In the genomic region with DNA sequence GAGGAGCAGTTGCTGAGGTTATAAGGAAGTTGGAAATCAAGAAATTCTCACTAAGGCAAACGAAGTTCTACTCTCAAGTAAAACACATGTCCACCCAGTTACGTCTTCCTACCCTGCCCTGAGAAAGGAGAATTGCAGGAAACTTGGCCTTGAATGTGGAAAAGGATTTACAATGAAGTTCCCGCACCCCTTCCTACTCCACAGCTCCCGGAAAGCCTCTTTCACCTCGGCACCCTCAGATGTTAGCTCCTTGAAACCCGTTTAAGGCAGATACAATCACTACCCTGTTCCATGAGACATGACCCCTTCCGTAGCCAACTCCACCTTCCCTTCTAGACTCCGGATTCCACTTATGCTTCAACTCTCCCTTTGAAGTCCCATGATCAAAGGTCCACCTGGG, we compare ENCODE assay signal across 17 mouse cellular contexts. TPM values are rescaled to one million over a fixed set of nuclear protein-coding genes. Genes with fewer than 3 reads are reported as not detected.
DNase-seq lines count a peak whose midpoint lies in the region; ATAC-seq and TF ChIP-seq lines count a peak whose summit lies in the region.
"Had no signal": no experiment of that assay in that cellular context is flagged by ENCODE, and none has a peak within 500 bp of the region (broad histone marks: within the 10 kb centered on the region; RNA-seq: fewer than 3 reads in every experiment).

No protein-coding gene starts in this region.

- 77% methylated on average over 8 of the region's 8 CpGs for WGBS in embryonic facial prominence, embryonic 14.5 days
- WGBS in embryonic facial prominence, embryonic 10.5 days, result 86% methylated on average over 8 of the region's 8 CpGs
- 84% methylated on average over 8 of the region's 8 CpGs for WGBS in hindbrain, embryonic 14.5 days
- 80% methylated on average over 8 of the region's 8 CpGs for WGBS in hindbrain, postnatal 0 days
- 76% methylated on average over 8 of the region's 8 CpGs for WGBS in limb, embryonic 15.5 days
- WGBS in limb, embryonic 10.5 days, result 84% methylated on average over 8 of the region's 8 CpGs
- WGBS in intestine, postnatal 0 days, result 53% methylated on average over 8 of the region's 8 CpGs

- no peak for DNase-seq in embryonic facial prominence, embryonic 14.5 days (ENCODE audit: low spot score)
- no peak for DNase-seq in embryonic facial prominence, embryonic 10.5 days (ENCODE audit: low spot score)
- DNase-seq in hindbrain, embryonic 14.5 days (ENCODE audit: low spot score), result no peak
- no peak for DNase-seq in hindbrain, postnatal 0 days (ENCODE audit: low spot score)
- DNase-seq in limb, embryonic 10.5 days (ENCODE audit: low spot score), result no peak
- DNase-seq in right cerebral cortex, postnatal 25 days, result no peak
- DNase-seq: cerebellum, adult 8-10 months; gastrocnemius, postnatal 25 days; thymus, postnatal 14 days had no signal

- no peak overlapping the region for H3K4me3 ChIP-seq in embryonic facial prominence, embryonic 14.5 days (ENCODE audit: low read depth, low read length)
- no peak overlapping the region for H3K4me3 ChIP-seq in embryonic facial prominence, embryonic 10.5 days
- no peak overlapping the region for H3K4me3 ChIP-seq in hindbrain, embryonic 14.5 days (replicated peaks; ENCODE audit: low read length)
- H3K4me3 ChIP-seq in hindbrain, postnatal 0 days (ENCODE audit: low read length), result no peak overlapping the region
- H3K4me3 ChIP-seq in limb, embryonic 15.5 days, result no peak overlapping the region
- H3K4me3 ChIP-seq in limb, embryonic 10.5 days, result no peak overlapping the region
- no peak overlapping the region for H3K4me3 ChIP-seq in intestine, postnatal 0 days (ENCODE audit: low read depth, low read length)
- H3K4me3 ChIP-seq: erythroblast, embryonic 14.5 days; forebrain, embryonic 13.5 days; heart, embryonic 13.5 days; hindbrain, embryonic 10.5 days; liver, embryonic 15.5 days; midbrain, embryonic 12.5 days had no signal

- H3K9ac ChIP-seq in embryonic facial prominence, embryonic 14.5 days (ENCODE audit: low read depth, low read length), result no peak overlapping the region
- no peak overlapping the region for H3K9ac ChIP-seq in hindbrain, embryonic 14.5 days
- no peak overlapping the region for H3K9ac ChIP-seq in hindbrain, postnatal 0 days (replicated peaks; ENCODE audit: low read length)
- no peak overlapping the region for H3K9ac ChIP-seq in limb, embryonic 15.5 days
- no peak overlapping the region for H3K9ac ChIP-seq in intestine, postnatal 0 days (ENCODE audit: low read depth, low read length)
- H3K9ac ChIP-seq: forebrain, embryonic 13.5 days; heart, embryonic 13.5 days; liver, embryonic 15.5 days; midbrain, embryonic 12.5 days had no signal

- no peak for ATAC-seq in embryonic facial prominence, embryonic 14.5 days (ENCODE audit: low read depth)
- no peak for ATAC-seq in hindbrain, embryonic 14.5 days (ENCODE audit: low FRiP score)
- no peak for ATAC-seq in hindbrain, postnatal 0 days
- no peak for ATAC-seq in limb, embryonic 15.5 days (ENCODE audit: insufficient number of reproducible peaks, low FRiP score, low TSS enrichment, low read depth)
- no peak for ATAC-seq in intestine, postnatal 0 days
- ATAC-seq: forebrain, embryonic 13.5 days had no signal

- no peak for TF ChIP-seq CTCF in hindbrain, postnatal 0 days (IDR thresholded peaks at IDR 0.05; ENCODE audit: low read depth)
- no peak for TF ChIP-seq CTCF in intestine, postnatal 0 days (IDR thresholded peaks at IDR 0.05; ENCODE audit: low read depth)

- no peaks in the 10 kb centered on the region for H3K27me3 ChIP-seq in embryonic facial prominence, embryonic 14.5 days (replicated peaks; ENCODE audit: control insufficient read depth, insufficient read depth, low read length)
- no peaks in the 10 kb centered on the region for H3K27me3 ChIP-seq in embryonic facial prominence, embryonic 10.5 days (replicated peaks; ENCODE audit: low read depth, poor library complexity, severe bottlenecking)
- H3K27me3 ChIP-seq in hindbrain, embryonic 14.5 days (ENCODE audit: control insufficient read depth, insufficient read depth, low read length), result no peaks in the 10 kb centered on the region
- H3K27me3 ChIP-seq in hindbrain, postnatal 0 days (ENCODE audit: insufficient read depth, low read length), result no peaks in the 10 kb centered on the region
- no peaks in the 10 kb centered on the region for H3K27me3 ChIP-seq in limb, embryonic 15.5 days
- no peaks in the 10 kb centered on the region for H3K27me3 ChIP-seq in limb, embryonic 10.5 days (ENCODE audit: low read depth, poor library complexity, severe bottlenecking)
- no peaks in the 10 kb centered on the region for H3K27me3 ChIP-seq in intestine, postnatal 0 days (replicated peaks; ENCODE audit: control insufficient read depth, insufficient read depth, low read length)
- H3K27me3 ChIP-seq: forebrain, embryonic 13.5 days; heart, embryonic 13.5 days; liver, embryonic 15.5 days; midbrain, embryonic 12.5 days had no signal

- no peaks in the 10 kb centered on the region for H3K36me3 ChIP-seq in embryonic facial prominence, embryonic 14.5 days (ENCODE audit: control insufficient read depth, insufficient read depth, low read length)
- no peaks in the 10 kb centered on the region; the same call in 1 of the 2 replicates for H3K36me3 ChIP-seq in embryonic facial prominence, embryonic 10.5 days (replicated peaks)
- H3K36me3 ChIP-seq in hindbrain, embryonic 14.5 days (replicated peaks; ENCODE audit: control insufficient read depth, insufficient read depth), result no peaks in the 10 kb centered on the region
- no peaks in the 10 kb centered on the region for H3K36me3 ChIP-seq in hindbrain, postnatal 0 days (ENCODE audit: insufficient read depth, low read length)
- no peaks in the 10 kb centered on the region for H3K36me3 ChIP-seq in limb, embryonic 15.5 days
- H3K36me3 ChIP-seq in limb, embryonic 10.5 days, result no peaks in the 10 kb centered on the region
- H3K36me3 ChIP-seq in intestine, postnatal 0 days (ENCODE audit: control insufficient read depth, insufficient read depth), result no peaks in the 10 kb centered on the region
- H3K36me3 ChIP-seq: heart, embryonic 13.5 days; hindbrain, embryonic 10.5 days; liver, embryonic 15.5 days; midbrain, embryonic 12.5 days had no signal

- peak overlapping the region; percentile 28; the same call in 1 of the 2 replicates for H3K27ac ChIP-seq in embryonic facial prominence, embryonic 14.5 days (replicated peaks; ENCODE audit: low read depth, low read length)
- H3K27ac ChIP-seq in embryonic facial prominence, embryonic 10.5 days (replicated peaks), result no peak overlapping the region
- 0 out of 2 replicates have a peak overlapping the region, but pooled peaks have one; percentile 10 for H3K27ac ChIP-seq in hindbrain, embryonic 14.5 days
- H3K27ac ChIP-seq in hindbrain, postnatal 0 days, result no peak overlapping the region
- H3K27ac ChIP-seq in limb, embryonic 15.5 days, result peak overlapping the region; percentile 17; the same call in 1 of the 2 replicates
- no peak overlapping the region for H3K27ac ChIP-seq in limb, embryonic 10.5 days
- H3K27ac ChIP-seq in intestine, postnatal 0 days (ENCODE audit: low read depth, low read length), result peak overlapping the region; percentile 28; the same call in 1 of the 2 replicates
- H3K27ac ChIP-seq: forebrain, embryonic 13.5 days; heart, embryonic 13.5 days; hindbrain, embryonic 10.5 days; liver, embryonic 15.5 days; midbrain, embryonic 12.5 days had no signal

- no peak overlapping the region for H3K4me2 ChIP-seq in embryonic facial prominence, embryonic 14.5 days (ENCODE audit: low read depth, low read length)
- H3K4me2 ChIP-seq in hindbrain, embryonic 14.5 days (replicated peaks), result no peak overlapping the region
- H3K4me2 ChIP-seq in hindbrain, postnatal 0 days (ENCODE audit: low read depth, low read length), result no peak overlapping the region
- no peak overlapping the region for H3K4me2 ChIP-seq in limb, embryonic 15.5 days
- H3K4me2 ChIP-seq in intestine, postnatal 0 days (replicated peaks; ENCODE audit: low read depth), result no peak overlapping the region
- H3K4me2 ChIP-seq: forebrain, embryonic 13.5 days; heart, embryonic 13.5 days; liver, embryonic 15.5 days; midbrain, embryonic 12.5 days had no signal

- no peaks in the 10 kb centered on the region for H3K9me3 ChIP-seq in embryonic facial prominence, embryonic 14.5 days (ENCODE audit: control insufficient read depth, low read length)
- H3K9me3 ChIP-seq in embryonic facial prominence, embryonic 10.5 days, result 0 out of 2 replicates have a peak, but pooled peaks cover 2% of the 10 kb centered on the region
- no peaks in the 10 kb centered on the region for H3K9me3 ChIP-seq in hindbrain, embryonic 14.5 days (ENCODE audit: control insufficient read depth, low read length)
- H3K9me3 ChIP-seq in hindbrain, postnatal 0 days (ENCODE audit: low read length), result no peaks in the 10 kb centered on the region
- H3K9me3 ChIP-seq in limb, embryonic 15.5 days, result no peaks in the 10 kb centered on the region
- H3K9me3 ChIP-seq in limb, embryonic 10.5 days (replicated peaks), result no peaks in the 10 kb centered on the region
- no peaks in the 10 kb centered on the region for H3K9me3 ChIP-seq in intestine, postnatal 0 days (ENCODE audit: control insufficient read depth)
- H3K9me3 ChIP-seq: forebrain, embryonic 13.5 days; heart, embryonic 13.5 days; hindbrain, embryonic 10.5 days; liver, embryonic 15.5 days; midbrain, embryonic 12.5 days had no signal

- no peaks in the 10 kb centered on the region; the same call in 1 of the 2 replicates for H3K4me1 ChIP-seq in embryonic facial prominence, embryonic 14.5 days (ENCODE audit: control insufficient read depth, insufficient read depth, low read length)
- H3K4me1 ChIP-seq in embryonic facial prominence, embryonic 10.5 days, result peaks cover 12% of the 10 kb centered on the region
- peaks cover 8% of the 10 kb centered on the region for H3K4me1 ChIP-seq in hindbrain, embryonic 14.5 days (replicated peaks; ENCODE audit: control insufficient read depth, insufficient read depth, low read length)
- peaks cover 2% of the 10 kb centered on the region; the same call in 1 of the 2 replicates for H3K4me1 ChIP-seq in hindbrain, postnatal 0 days (ENCODE audit: insufficient read depth, low read length)
- peaks cover 11% of the 10 kb centered on the region; the same call in 1 of the 2 replicates for H3K4me1 ChIP-seq in limb, embryonic 15.5 days
- peaks cover 10% of the 10 kb centered on the region; the same call in 1 of the 2 replicates for H3K4me1 ChIP-seq in limb, embryonic 10.5 days
- peaks cover 4% of the 10 kb centered on the region for H3K4me1 ChIP-seq in intestine, postnatal 0 days (replicated peaks; ENCODE audit: control insufficient read depth, insufficient read depth, low read length)

RNA-seq across cellular contexts. Expression of gene Insr, which starts 54.2 kb away (rescaled TPM):
- polyA plus RNA-seq in embryonic facial prominence, embryonic 14.5 days (2014; fragmentation: Nextera tagmentation; extraction: Ambion mirVana), result 30.3 and 31.8 TPM in 2 replicates
- polyA plus RNA-seq in embryonic facial prominence, embryonic 10.5 days (2016; fragmentation: Nextera tagmentation; extraction: Ambion mirVana), result 24.3 and 26.1 TPM in 2 replicates
- 49.7 and 54.2 TPM in 2 replicates for polyA plus RNA-seq in hindbrain, embryonic 14.5 days (2014; fragmentation: Nextera tagmentation; extraction: Ambion mirVana)
- total RNA-seq in hindbrain, postnatal 0 days (2014; rRNA removed), result 46.9 and 69.9 TPM in 2 replicates
- polyA plus RNA-seq in hindbrain, postnatal 0 days (2015; fragmentation: Nextera tagmentation; extraction: Ambion mirVana), result 31.1 and 34.0 TPM in 2 replicates
- polyA plus RNA-seq in limb, embryonic 15.5 days (2015; fragmentation: Nextera tagmentation; extraction: Ambion mirVana), result 36.4 and 38.0 TPM in 2 replicates
- 27.5 and 32.6 TPM in 2 replicates for polyA plus RNA-seq in limb, embryonic 10.5 days (2016; fragmentation: Nextera tagmentation; extraction: Ambion mirVana)
- polyA plus RNA-seq in intestine, postnatal 0 days (2015; fragmentation: Nextera tagmentation; extraction: Ambion mirVana), result 20.7 and 21.3 TPM in 2 replicates

Comparison
In these comparisons a context has a peak if more than half of its experiments do, and no peak if none do; other contexts are left out.
1. H3K27ac ChIP-seq: peak in embryonic facial prominence, embryonic 14.5 days (single experiment), hindbrain, embryonic 14.5 days (single experiment), limb, embryonic 15.5 days (single experiment) and intestine, postnatal 0 days (single experiment); none in embryonic facial prominence, embryonic 10.5 days (single experiment), hindbrain, postnatal 0 days (single experiment) and limb, embryonic 10.5 days (single experiment).